Mouse (Mus musculus) forebrain, embryonic 16.5 days (tissue): ENCODE measurements at regions not wholly inside any gene's neighbourhood (a gene's known extent, or its start where the extent isn't known, plus 50 kb on each side); places are given as distances from the start of the nearest gene placed in this dataset.
"Not testable (repeated sequence)": the region's sequence is repeated elsewhere in the genome, so short reads cannot be mapped to it uniquely, and the experiment has no call there.

Experiments used
- ATAC-seq: fragments of 200-750 bp; cut with Nextera tagmentation; 2 replicates; pipeline ENCODE4 v1.8.0; 2017; ENCODE audit warnings: mild to moderate bottlenecking, moderate library complexity
- H3K27ac ChIP-seq: fragments of 300-500 bp; sonication (generic); 2 replicates; pipeline ENCODE4 v1.5.1; 2014; ENCODE audit warnings: low read length, control low read depth
- H3K27me3 ChIP-seq: fragments of 300-500 bp; sonication (generic); replicated peaks from 2 replicates; pipeline ENCODE4 v1.6.1; 2014; ENCODE audit warnings: low read length; ENCODE audit not compliant: control insufficient read depth, insufficient read depth
- H3K36me3 ChIP-seq: fragments of 300-500 bp; sonication (generic); 2 replicates; pipeline ENCODE4 v1.6.1; 2014; ENCODE audit not compliant: control insufficient read depth, insufficient read depth
- H3K4me1 ChIP-seq: fragments of 300-500 bp; sonication (generic); replicated peaks from 2 replicates; pipeline ENCODE4 v1.6.1; 2014; ENCODE audit warnings: low read length; ENCODE audit not compliant: control insufficient read depth, insufficient read depth
- H3K4me2 ChIP-seq: fragments of 300-500 bp; sonication (generic); 2 replicates; pipeline ENCODE4 v1.6.1; 2014; ENCODE audit warnings: mild to moderate bottlenecking, low read length, control low read depth
- H3K4me3 ChIP-seq: fragments of 300-500 bp; sonication (generic); replicated peaks from 2 replicates; pipeline ENCODE4 v1.5.1; 2014; ENCODE audit warnings: mild to moderate bottlenecking, low read length, control low read depth
- H3K9ac ChIP-seq: fragments of 300-500 bp; sonication (generic); replicated peaks from 2 replicates; pipeline ENCODE4 v1.6.1; 2014; ENCODE audit warnings: low read depth, low read length, control low read depth
- H3K9me3 ChIP-seq: fragments of 300-500 bp; sonication (generic); 2 replicates; pipeline ENCODE4 v1.6.1; 2016; ENCODE audit warnings: low read length; ENCODE audit not compliant: control insufficient read depth
- WGBS: fragments of 180-500 bp; shearing (Covaris S2); extraction: QIAGEN DNeasy Blood & Tissue Kit; methylation state at CpG from one replicate; pipeline ENCODE4 v1.1.7; 2014; 5-methylcytosine and 5-hydroxymethylcytosine counted together

- no peak overlapping the region for H3K9ac ChIP-seq
These were observed 109.1 kb upstream of the Ahi1 start for GRCm38 (mm10) chr10:20843277-20843676.

GRCm38 (mm10) chr10:20842131-20842530 lies 110.2 kb upstream of the Ahi1 start:
- 41% methylated on average over 1 of the region's 1 CpGs for WGBS

More at GRCm38 (mm10) chr10:20843277-20843676, 109.1 kb upstream of the Ahi1 start:
- no peaks in the 10 kb centered on the region for H3K9me3 ChIP-seq
- 22% methylated on average over 3 of the region's 3 CpGs for WGBS
- no peaks in the 10 kb centered on the region for H3K27me3 ChIP-seq
- no peak overlapping the region for H3K4me3 ChIP-seq
- H3K4me1 ChIP-seq = peaks cover 16% of the 10 kb centered on the region
- peak; percentile 67 for ATAC-seq
- no peak overlapping the region for H3K27ac ChIP-seq
- no peaks in the 10 kb centered on the region for H3K36me3 ChIP-seq
- no peak overlapping the region for H3K4me2 ChIP-seq

DNA sequence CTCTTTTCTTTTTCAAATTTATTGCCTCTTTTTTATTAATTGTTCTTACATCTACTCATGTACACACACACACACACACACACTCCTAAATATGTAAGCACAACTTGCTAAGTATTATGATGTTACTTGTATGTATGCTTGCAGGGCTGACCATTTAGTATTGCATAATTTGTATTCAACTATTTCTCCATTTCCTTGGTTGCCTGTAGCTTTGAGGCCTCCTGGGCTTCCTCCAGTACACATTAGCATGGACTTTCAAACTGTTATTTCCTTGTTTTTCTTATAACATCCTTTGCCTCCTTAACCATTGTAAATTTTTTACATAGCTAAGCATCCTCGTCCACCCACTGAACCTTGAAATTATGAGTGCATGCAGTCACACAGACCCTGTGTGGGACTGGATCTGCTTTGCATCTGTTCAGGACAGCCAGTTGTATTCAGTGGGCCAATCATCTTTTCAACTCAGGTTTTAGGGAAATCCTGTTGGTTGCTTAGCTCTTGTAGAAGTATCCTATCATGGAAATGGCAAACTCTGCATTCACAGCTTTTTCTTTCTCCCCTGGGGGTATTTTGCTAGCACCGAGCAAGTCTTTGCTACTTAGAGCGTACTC lies 110.8 kb upstream of the Ahi1 start:
- no peak overlapping the region for H3K4me2 ChIP-seq
- peak; percentile 18; the same call in 1 of the 2 replicates for ATAC-seq
- no peaks in the 10 kb centered on the region for H3K9me3 ChIP-seq
- no peak overlapping the region for H3K4me3 ChIP-seq
- H3K9ac ChIP-seq = no peak overlapping the region
- H3K4me1 ChIP-seq = peaks cover 16% of the 10 kb centered on the region
- no peaks in the 10 kb centered on the region for H3K27me3 ChIP-seq
- 40% methylated on average over 3 of the region's 3 CpGs for WGBS
- no peaks in the 10 kb centered on the region for H3K36me3 ChIP-seq
- H3K27ac ChIP-seq = no peak overlapping the region

More at GRCm38 (mm10) chr10:20842131-20842530, 110.2 kb upstream of the Ahi1 start:
- Histone ChIP-seq H3K36me3 (no peaks in the 10 kb centered on the region), H3K4me1 (peaks cover 16% of the 10 kb centered on the region), H3K27me3 (no peaks in the 10 kb centered on the region), H3K27ac (no peak overlapping the region), H3K9ac (no peak overlapping the region), H3K4me3 (no peak overlapping the region), H3K9me3 (no peaks in the 10 kb centered on the region), H3K4me2 (no peak overlapping the region)
- ATAC-seq = no peak

- H3K9ac ChIP-seq = no peak overlapping the region
- ATAC-seq = no peak
- peaks cover 16% of the 10 kb centered on the region for H3K4me1 ChIP-seq
- no peak overlapping the region for H3K4me2 ChIP-seq
- H3K27ac ChIP-seq = no peak overlapping the region
- no peak overlapping the region for H3K4me3 ChIP-seq
- no peaks in the 10 kb centered on the region for H3K9me3 ChIP-seq
- 76% methylated on average over 8 of the region's 8 CpGs for WGBS
- H3K27me3 ChIP-seq = no peaks in the 10 kb centered on the region
- H3K36me3 ChIP-seq = no peaks in the 10 kb centered on the region
These were observed 113.5 kb upstream of the Ahi1 start for GRCm38 (mm10) chr10:20838685-20839425.

- not testable (repeated sequence) for H3K4me3 ChIP-seq, H3K9ac ChIP-seq, H3K4me2 ChIP-seq, H3K9me3 ChIP-seq, H3K4me1 ChIP-seq, ATAC-seq, H3K27me3 ChIP-seq, H3K36me3 ChIP-seq, H3K27ac ChIP-seq
- 61% methylated on average over 4 of the region's 4 CpGs for WGBS
These were observed 111.9 kb upstream of the Pde7b start for GRCm38 (mm10) chr10:20836816-20837215.

- H3K4me3 ChIP-seq = no peak overlapping the region
- H3K36me3 ChIP-seq = no peaks in the 10 kb centered on the region
- H3K4me2 ChIP-seq = no peak overlapping the region
- no peak overlapping the region for H3K9ac ChIP-seq
- no peak overlapping the region for H3K27ac ChIP-seq
- ATAC-seq = no peak
- no peaks in the 10 kb centered on the region for H3K9me3 ChIP-seq
- 91% methylated on average over 11 of the region's 11 CpGs for WGBS
- H3K27me3 ChIP-seq = no peaks in the 10 kb centered on the region
- H3K4me1 ChIP-seq = no peaks in the 10 kb centered on the region
These were observed 110.1 kb upstream of the Pde7b start for GRCm38 (mm10) chr10:20834806-20835575.

GRCm38 (mm10) chr10:20828304-20828703 lies 103.4 kb upstream of the Pde7b start:
- no peak overlapping the region for H3K27ac ChIP-seq
- H3K4me2 ChIP-seq = no peak overlapping the region
- H3K4me1 ChIP-seq = no peaks in the 10 kb centered on the region
- H3K27me3 ChIP-seq = no peaks in the 10 kb centered on the region
- 76% methylated on average over 1 of the region's 1 CpGs for WGBS
- H3K36me3 ChIP-seq = no peaks in the 10 kb centered on the region
- H3K9me3 ChIP-seq = no peaks in the 10 kb centered on the region
- ATAC-seq = no peak
- H3K4me3 ChIP-seq = no peak overlapping the region
- no peak overlapping the region for H3K9ac ChIP-seq

DNA sequence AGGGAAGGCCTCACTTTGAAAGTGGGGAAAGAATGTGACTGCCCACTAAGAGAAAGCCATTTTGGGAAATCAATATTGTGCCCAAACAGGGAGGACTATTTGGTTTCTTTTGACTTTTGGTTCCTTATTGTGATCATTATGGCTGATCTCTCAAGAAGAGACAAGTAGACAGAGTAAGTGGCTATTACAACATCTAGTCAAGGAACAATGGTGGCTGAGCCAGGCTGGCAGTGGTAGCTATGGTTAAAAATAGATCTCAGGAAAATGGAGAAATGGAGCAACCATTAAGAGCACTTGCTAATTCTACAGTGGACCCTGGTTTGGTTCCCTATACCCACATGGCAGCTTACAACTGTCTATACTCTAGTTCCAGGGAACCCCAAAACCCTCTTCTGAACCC lies 102.6 kb upstream of the Pde7b start:
- Histone ChIP-seq H3K4me2 (no peak overlapping the region), H3K36me3 (no peaks in the 10 kb centered on the region), H3K9me3 (no peaks in the 10 kb centered on the region), H3K27ac (no peak overlapping the region), H3K9ac (no peak overlapping the region), H3K27me3 (no peaks in the 10 kb centered on the region), H3K4me1 (no peaks in the 10 kb centered on the region), H3K4me3 (no peak overlapping the region)
- ATAC-seq = no peak

DNA sequence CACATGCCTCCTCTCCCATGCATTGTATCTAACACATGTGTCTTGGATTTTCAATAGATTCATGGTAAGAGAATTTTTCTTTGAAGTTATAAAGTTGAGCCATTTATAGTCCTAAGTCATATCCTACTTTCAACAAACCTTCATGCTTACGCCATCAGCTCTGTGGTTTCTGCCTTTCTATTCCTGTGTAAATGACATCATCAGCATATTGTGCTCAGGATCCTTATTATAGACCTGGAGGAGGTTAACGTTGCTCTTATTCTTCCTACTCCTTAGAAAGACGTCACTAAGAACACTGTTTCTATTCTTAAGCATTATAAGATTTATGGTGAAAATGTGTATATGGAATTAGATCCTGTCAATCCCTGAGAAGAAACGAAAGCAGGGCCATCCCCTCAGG lies 93.7 kb upstream of the Pde7b start:
- Histone ChIP-seq H3K4me2 (no peak overlapping the region), H3K4me3 (no peak overlapping the region), H3K4me1 (no peaks in the 10 kb centered on the region), H3K9me3 (no peaks in the 10 kb centered on the region), H3K27ac (no peak overlapping the region), H3K9ac (no peak overlapping the region), H3K36me3 (no peaks in the 10 kb centered on the region), H3K27me3 (no peaks in the 10 kb centered on the region)
- 74% methylated on average over 4 of the region's 4 CpGs for WGBS
- ATAC-seq = no peak
